Mouse (Mus musculus): ENCODE results near the gene Hist1h2bq.
"Not testable (repeated sequence)": the region's sequence is repeated elsewhere in the genome, so short reads cannot be mapped to it uniquely, and the experiment has no call there.

- TF ChIP-seq POLR2AphosphoS5 (IDR thresholded peaks at IDR 0.05; ENCODE audit: borderline replicate concordance, low read depth, low read length); ZC3H11A (IDR thresholded peaks at IDR 0.05; ENCODE audit: low read depth, low read length); TBP (IDR thresholded peaks at IDR 0.05; ENCODE audit: low read depth, low read length); CTCF (IDR thresholded peaks at IDR 0.05 in 2 of 3, conservative IDR thresholded peaks at IDR 0.05 in 1 of 3; ENCODE audit: control insufficient read depth in 1 of 3, insufficient read depth in 1 of 3, low read depth in 2 of 3, low read length in 3 of 3, poor library complexity in 1 of 3, severe bottlenecking in 1 of 3); HCFC1 (IDR thresholded peaks at IDR 0.05; ENCODE audit: low read depth, low read length); GATA1 (IDR thresholded peaks at IDR 0.05; ENCODE audit: low read depth, low read length); POLR2AphosphoS2 (IDR thresholded peaks at IDR 0.05; ENCODE audit: low read length); MYC (IDR thresholded peaks at IDR 0.05; ENCODE audit: low read depth, low read length); EP300 (IDR thresholded peaks at IDR 0.05; ENCODE audit: low read depth in 1 of 2, low read length in 2 of 2); POLR2A (IDR thresholded peaks at IDR 0.05; ENCODE audit: control insufficient read depth in 1 of 2, insufficient read depth in 1 of 2, low read depth in 1 of 2, low read length in 2 of 2, poor library complexity in 1 of 2); ZNF384 (IDR thresholded peaks at IDR 0.05; ENCODE audit: low read depth, low read length); ZKSCAN1 (IDR thresholded peaks at IDR 0.05; ENCODE audit: low read depth, low read length); USF2 (IDR thresholded peaks at IDR 0.05; ENCODE audit: borderline replicate concordance in 1 of 2, insufficient read depth in 1 of 2, low read depth in 1 of 2, low read length in 2 of 2): not testable (repeated sequence)
Observed at GRCm38 (mm10) chr13:21811074-21811473, 1.1 kb upstream of the Hist1h2bq start.

Data from MEL (cell line).